In the genomic region with DNA sequence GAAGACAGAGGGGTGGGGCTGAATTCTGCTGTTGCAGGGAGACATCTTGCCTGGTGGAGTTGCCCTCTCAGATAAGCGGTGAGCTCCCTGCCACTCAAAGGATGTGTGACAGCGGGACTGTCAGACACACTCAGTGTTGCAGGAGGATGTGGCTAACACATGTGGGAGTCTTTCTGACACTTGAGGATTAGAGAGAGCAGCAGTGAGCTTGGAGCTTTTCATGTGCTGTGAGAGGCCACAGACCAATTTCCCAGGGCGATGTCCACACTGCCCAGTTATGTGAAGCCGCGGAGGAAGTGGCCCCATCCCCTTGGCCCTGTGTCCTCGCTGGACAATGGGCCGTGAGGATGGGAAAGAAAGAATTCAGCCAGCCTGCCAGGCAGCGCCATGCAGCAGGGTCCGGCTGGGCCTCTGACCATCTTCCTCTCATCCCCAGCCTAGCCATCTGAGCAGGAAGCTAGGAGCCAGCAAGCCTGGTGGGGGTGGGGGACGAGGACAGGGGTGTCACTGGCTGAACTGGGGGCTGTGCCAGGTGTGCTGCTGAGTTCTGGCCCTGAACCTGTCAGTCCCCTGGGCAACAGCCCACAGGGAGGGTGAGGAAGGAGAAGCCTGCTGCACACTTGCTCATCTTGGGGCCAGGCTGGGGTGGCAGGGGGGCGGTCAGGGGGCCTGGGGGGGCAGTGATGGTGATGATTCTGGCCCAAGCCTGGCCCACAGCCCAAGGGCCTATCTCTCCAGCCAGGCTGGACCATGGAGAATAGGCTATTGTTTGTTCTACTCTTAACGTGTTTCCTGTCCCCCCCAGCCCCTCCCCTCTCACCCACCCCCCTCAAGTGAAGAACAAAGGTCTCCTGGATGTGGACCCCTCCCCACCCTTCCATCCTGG, we compare ENCODE assay signal across 9 mouse cellular contexts. TPM values are rescaled to one million over a fixed set of nuclear protein-coding genes. Genes with fewer than 3 reads are reported as not detected.
A peak's percentile ranks its signal among the peaks of the same experiment; 100 is the strongest.
DNase-seq lines count a peak whose midpoint lies in the region; ATAC-seq and TF ChIP-seq lines count a peak whose summit lies in the region.
"Had no signal": no experiment of that assay in that cellular context is flagged by ENCODE, and none has a peak within 500 bp of the region (broad histone marks: within the 10 kb centered on the region; RNA-seq: fewer than 3 reads in every experiment).

No protein-coding gene starts in this region.

- H3K9me3 ChIP-seq in embryonic facial prominence, embryonic 11.5 days (replicated peaks; ENCODE audit: control insufficient read depth, low read length) = no peaks in the 10 kb centered on the region
- H3K9me3 ChIP-seq in megakaryocyte, embryonic 14.5 days = peaks cover 6% of the 10 kb centered on the region; the same call in 1 of the 2 replicates

- peak overlapping the region; percentile 37 for H3K27ac ChIP-seq in testis, adult 2 months (ENCODE audit: control insufficient read depth, insufficient read depth, low read depth, low read length)
- peak overlapping the region; percentile 74 for H3K27ac ChIP-seq in embryonic facial prominence, embryonic 11.5 days (replicated peaks; ENCODE audit: low read depth, low read length)

- intact Hi-C loops in heart, postnatal 14 days (cut with DNase I) = no loop called here

- no peak overlapping the region for H3K4me2 ChIP-seq in embryonic facial prominence, embryonic 11.5 days (ENCODE audit: low read depth, low read length)

- no peak for TF ChIP-seq CTCF in testis, adult 2 months (IDR thresholded peaks at IDR 0.05; ENCODE audit: control insufficient read depth, insufficient read depth, insufficient replicate concordance, low read depth, low read length)

- peak; percentile 15; the same call in 1 of the 2 replicates for ATAC-seq in embryonic facial prominence, embryonic 11.5 days (replicated peaks; ENCODE audit: insufficient number of reproducible peaks, low FRiP score, low TSS enrichment, low read depth)

- DNase-seq in testis, postnatal 14 days (ENCODE audit: low spot score) = no peak
- DNase-seq in embryonic facial prominence, embryonic 11.5 days (ENCODE audit: low spot score) = no peak
- DNase-seq in heart, postnatal 14 days = peak; percentile 64 to 66
- DNase-seq in kidney, postnatal 36 days = peak; percentile 76 to 80
- peak; percentile 17 to 47 for DNase-seq in thymus, postnatal 36 days
- DNase-seq in right cerebral cortex, postnatal 4 days = no peak

- no peak overlapping the region for H3K4me3 ChIP-seq in testis, adult 2 months (ENCODE audit: control insufficient read depth, low read depth, low read length)
- no peak overlapping the region for H3K4me3 ChIP-seq in embryonic facial prominence, embryonic 11.5 days (ENCODE audit: low read depth, low read length)
- peak overlapping the region; percentile 80 for H3K4me3 ChIP-seq in megakaryocyte, embryonic 14.5 days (replicated peaks)

- no peaks in the 10 kb centered on the region for H3K27me3 ChIP-seq in testis, adult 2 months (ENCODE audit: control insufficient read depth, insufficient read depth, low read length)
- H3K27me3 ChIP-seq in embryonic facial prominence, embryonic 11.5 days (ENCODE audit: control insufficient read depth, insufficient read depth, low read length) = no peaks in the 10 kb centered on the region
- peaks cover 39% of the 10 kb centered on the region for H3K27me3 ChIP-seq in megakaryocyte, embryonic 14.5 days (replicated peaks)

- no peak overlapping the region; the same call in 1 of the 2 replicates for H3K9ac ChIP-seq in embryonic facial prominence, embryonic 11.5 days (replicated peaks; ENCODE audit: low read length)

- 6% methylated on average over 11 of the region's 12 CpGs for WGBS in embryonic facial prominence, embryonic 11.5 days

- H3K36me3 ChIP-seq in testis, adult 2 months (ENCODE audit: control insufficient read depth, insufficient read depth, low read length) = no peaks in the 10 kb centered on the region
- no peaks in the 10 kb centered on the region for H3K36me3 ChIP-seq in embryonic facial prominence, embryonic 11.5 days (replicated peaks; ENCODE audit: control insufficient read depth, insufficient read depth, low read depth, low read length)
- H3K36me3 ChIP-seq in megakaryocyte, embryonic 14.5 days (replicated peaks; ENCODE audit: low read length) = no peaks in the 10 kb centered on the region

- H3K4me1 ChIP-seq in testis, adult 2 months (ENCODE audit: control insufficient read depth, insufficient read depth, low read length) = peaks cover 2% of the 10 kb centered on the region
- H3K4me1 ChIP-seq in embryonic facial prominence, embryonic 11.5 days (ENCODE audit: control insufficient read depth, insufficient read depth, low read length) = peaks cover 10% of the 10 kb centered on the region
- H3K4me1 ChIP-seq in megakaryocyte, embryonic 14.5 days = peaks cover 72% of the 10 kb centered on the region

- no peak for TF ChIP-seq POLR2A in testis, adult 2 months (IDR thresholded peaks at IDR 0.05; ENCODE audit: control insufficient read depth, low read depth, low read length)

RNA-seq across cellular contexts. Expression of gene Cdc42ep1, which starts 7.0 kb away (rescaled TPM):
- 2.5 and 2.9 TPM in 2 replicates for polyA plus RNA-seq in testis, adult 2 months (2012; rRNA removed)
- 10.9 and 11.3 TPM in 2 replicates for polyA plus RNA-seq in embryonic facial prominence, embryonic 11.5 days (2014; fragmentation: Nextera tagmentation; extraction: Ambion mirVana)
- 10 to 100 TPM; 47.5 to 50.8 TPM for total RNA-seq in heart, postnatal 14 days (2021)
- polyA plus RNA-seq in megakaryocyte, embryonic 14.5 days (2012; ENCODE audit: insufficient read depth, low replicate concordance) = 1.2 and 3.7 TPM in 2 replicates
- total RNA-seq: neutrophil, adult 5-6 weeks had no signal

RNA-seq across cellular contexts. Expression of gene Lgals2, which starts 19.9 kb away (rescaled TPM):
- 2.2 and 2.8 TPM in 2 replicates for polyA plus RNA-seq in testis, adult 2 months (2012; rRNA removed)
- not detected in 2 replicates for polyA plus RNA-seq in embryonic facial prominence, embryonic 11.5 days (2014; fragmentation: Nextera tagmentation; extraction: Ambion mirVana)
- under 1 TPM in 1 of 2 experiments, not detected in 1; 0.53 TPM for total RNA-seq in heart, postnatal 14 days (2021)
- not detected in 2 replicates for polyA plus RNA-seq in megakaryocyte, embryonic 14.5 days (2012; ENCODE audit: insufficient read depth, low replicate concordance)
- total RNA-seq: neutrophil, adult 5-6 weeks had no signal

RNA-seq across cellular contexts. Expression of gene Card10, which starts 32.6 kb away (rescaled TPM):
- 5.0 and 5.9 TPM in 2 replicates for polyA plus RNA-seq in testis, adult 2 months (2012; rRNA removed)
- 1.8 and 2.6 TPM in 2 replicates for polyA plus RNA-seq in embryonic facial prominence, embryonic 11.5 days (2014; fragmentation: Nextera tagmentation; extraction: Ambion mirVana)
- 10 to 100 TPM; 20.3 to 20.6 TPM for total RNA-seq in heart, postnatal 14 days (2021)
- 1.5 and 2.1 TPM in 2 replicates for polyA plus RNA-seq in megakaryocyte, embryonic 14.5 days (2012; ENCODE audit: insufficient read depth, low replicate concordance)

RNA-seq across cellular contexts. Expression of gene Gga1, which starts 41.5 kb away (rescaled TPM):
- 69.9 and 82.1 TPM in 2 replicates for polyA plus RNA-seq in testis, adult 2 months (2012; rRNA removed)
- 21.1 and 22.6 TPM in 2 replicates for polyA plus RNA-seq in embryonic facial prominence, embryonic 11.5 days (2014; fragmentation: Nextera tagmentation; extraction: Ambion mirVana)
- 10 to 100 TPM; 38.4 to 39.7 TPM for total RNA-seq in heart, postnatal 14 days (2021)
- 198 and 388 TPM in 2 replicates for polyA plus RNA-seq in megakaryocyte, embryonic 14.5 days (2012; ENCODE audit: insufficient read depth, low replicate concordance)

Comparison
In these comparisons a context has a peak if more than half of its experiments do, and no peak if none do; other contexts are left out.
1. DNase-seq: peak in heart, postnatal 14 days (2 of 2), kidney, postnatal 36 days (2 of 2) and thymus, postnatal 36 days (2 of 2); none in testis, postnatal 14 days (single experiment), embryonic facial prominence, embryonic 11.5 days (single experiment) and right cerebral cortex, postnatal 4 days (single experiment).